Comparison of ENCODE assay signal across 22 mouse cellular contexts in the genomic region with DNA sequence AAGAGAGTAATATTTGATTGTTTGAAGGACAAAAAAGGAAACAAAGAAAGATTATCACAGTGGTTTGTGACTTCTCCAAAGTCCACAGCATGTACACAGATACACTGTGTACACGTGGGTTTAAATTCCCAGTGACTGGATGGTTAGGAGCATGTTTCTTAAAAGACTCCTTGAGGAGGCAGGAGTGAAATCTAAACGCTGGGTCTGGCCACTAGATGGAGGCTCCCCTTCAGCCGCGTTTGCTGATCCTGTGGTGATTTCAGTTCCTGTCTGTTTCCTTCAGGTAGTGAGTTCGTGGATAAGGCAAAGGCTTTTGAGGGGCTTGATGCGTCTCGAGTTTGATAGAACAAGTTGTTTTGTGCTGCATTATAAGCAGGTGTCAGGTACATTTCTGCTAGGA. TPM values are rescaled to one million over a fixed set of nuclear protein-coding genes. Genes with fewer than 3 reads are reported as not detected.
DNase-seq lines count a peak whose midpoint lies in the region; ATAC-seq and TF ChIP-seq lines count a peak whose summit lies in the region.
"Had no signal": no experiment of that assay in that cellular context is flagged by ENCODE, and none has a peak within 500 bp of the region (broad histone marks: within the 10 kb centered on the region; RNA-seq: fewer than 3 reads in every experiment).

No protein-coding gene starts in this region.

- H3K9ac ChIP-seq in kidney, postnatal 0 days (ENCODE audit: low read depth, low read length), result no peak overlapping the region
- no peak overlapping the region for H3K9ac ChIP-seq in midbrain, embryonic 15.5 days
- H3K9ac ChIP-seq: embryonic facial prominence, embryonic 12.5 days; forebrain, embryonic 15.5 days; hindbrain, embryonic 13.5 days; lung, embryonic 14.5 days; midbrain, embryonic 12.5 days; stomach, embryonic 15.5 days had no signal

- 58% methylated on average over 7 of the region's 7 CpGs for WGBS in kidney, postnatal 0 days
- 51% methylated on average over 7 of the region's 7 CpGs for WGBS in midbrain, embryonic 15.5 days

- DNase-seq in embryo, embryonic 11 days, result peak; percentile 7
- DNase-seq in embryo, embryonic 10 days (ENCODE audit: low spot score), result no peak
- DNase-seq in kidney, postnatal 0 days (ENCODE audit: low spot score), result peak; percentile 14
- no peak for DNase-seq in kidney, postnatal 36 days
- DNase-seq in 3T3-L1 (ENCODE audit: low read depth, low spot score), result peak; percentile 17
- peak; percentile 34 for DNase-seq in ZHBTc4 (ENCODE audit: low read depth, low spot score)
- DNase-seq in layer of hippocampus, adult 18-20 months (ENCODE audit: low spot score in 2 of 2), result no peak
- DNase-seq: B cell, adult 2 months; cerebellum, postnatal 14 days; gastrocnemius, postnatal 14 days; heart, postnatal 14 days; kidney, adult 18-20 months; kidney, postnatal 14 days; left cerebral cortex, postnatal 4 days; lung, embryonic 14.5 days had no signal

- no peak for ATAC-seq in kidney, postnatal 0 days (replicated peaks; ENCODE audit: low FRiP score, low read depth)
- ATAC-seq in midbrain, embryonic 15.5 days (replicated peaks), result no peak
- ATAC-seq: forebrain, embryonic 15.5 days had no signal

- H3K9me3 ChIP-seq in kidney, postnatal 0 days (replicated peaks; ENCODE audit: low read length), result no peaks in the 10 kb centered on the region
- no peaks in the 10 kb centered on the region for H3K9me3 ChIP-seq in midbrain, embryonic 15.5 days
- H3K9me3 ChIP-seq: embryonic facial prominence, embryonic 12.5 days; forebrain, embryonic 15.5 days; heart, embryonic 10.5 days; hindbrain, embryonic 13.5 days; midbrain, embryonic 12.5 days; stomach, embryonic 15.5 days had no signal

- H3K4me1 ChIP-seq in kidney, postnatal 0 days (replicated peaks; ENCODE audit: insufficient read depth, low read length), result no peaks in the 10 kb centered on the region
- H3K4me1 ChIP-seq in midbrain, embryonic 15.5 days, result no peaks in the 10 kb centered on the region
- H3K4me1 ChIP-seq: embryonic facial prominence, embryonic 12.5 days; heart, embryonic 10.5 days; hindbrain, embryonic 13.5 days; midbrain, embryonic 12.5 days; stomach, embryonic 15.5 days had no signal

- H3K36me3 ChIP-seq in kidney, postnatal 0 days (ENCODE audit: insufficient read depth, low read length), result peaks cover 38% of the 10 kb centered on the region
- H3K36me3 ChIP-seq in midbrain, embryonic 15.5 days (replicated peaks), result no peaks in the 10 kb centered on the region; the same call in 1 of the 2 replicates

- no peak overlapping the region for H3K4me3 ChIP-seq in kidney, postnatal 0 days (replicated peaks; ENCODE audit: low read depth, low read length)
- no peak overlapping the region for H3K4me3 ChIP-seq in midbrain, embryonic 15.5 days
- H3K4me3 ChIP-seq: embryonic facial prominence, embryonic 12.5 days; forebrain, embryonic 15.5 days; heart, embryonic 10.5 days; hindbrain, embryonic 13.5 days; midbrain, embryonic 12.5 days; stomach, embryonic 15.5 days had no signal

- no peak overlapping the region for H3K27ac ChIP-seq in kidney, postnatal 0 days
- no peak overlapping the region for H3K27ac ChIP-seq in midbrain, embryonic 15.5 days
- H3K27ac ChIP-seq: embryonic facial prominence, embryonic 12.5 days; forebrain, embryonic 15.5 days; heart, embryonic 10.5 days; hindbrain, embryonic 13.5 days; midbrain, embryonic 12.5 days; stomach, embryonic 15.5 days had no signal

- no peak overlapping the region for H3K4me2 ChIP-seq in kidney, postnatal 0 days (ENCODE audit: low read length)
- no peak overlapping the region for H3K4me2 ChIP-seq in midbrain, embryonic 15.5 days
- H3K4me2 ChIP-seq: embryonic facial prominence, embryonic 12.5 days; forebrain, embryonic 15.5 days; hindbrain, embryonic 13.5 days; lung, embryonic 14.5 days; midbrain, embryonic 12.5 days; stomach, embryonic 15.5 days had no signal

- no peaks in the 10 kb centered on the region for H3K27me3 ChIP-seq in kidney, postnatal 0 days (ENCODE audit: insufficient read depth, low read length)
- no peaks in the 10 kb centered on the region for H3K27me3 ChIP-seq in midbrain, embryonic 15.5 days (replicated peaks)
- H3K27me3 ChIP-seq: embryonic facial prominence, embryonic 12.5 days; forebrain, embryonic 15.5 days; hindbrain, embryonic 13.5 days; midbrain, embryonic 12.5 days; stomach, embryonic 15.5 days had no signal

- peak; percentile 42; the same call in 1 of the 2 replicates for TF ChIP-seq CTCF in kidney, postnatal 0 days (IDR thresholded peaks at IDR 0.05; ENCODE audit: low read depth)

RNA-seq across cellular contexts. Expression of a gene that starts 34.0 kb away (rescaled TPM):
- 12.5 and 14.6 TPM in 2 replicates for polyA plus RNA-seq in kidney, postnatal 0 days (2015; fragmentation: Nextera tagmentation; extraction: Ambion mirVana)
- polyA plus RNA-seq in midbrain, embryonic 15.5 days (2015; fragmentation: Nextera tagmentation; extraction: Ambion mirVana), result 6.1 and 6.2 TPM in 2 replicates
- total RNA-seq in layer of hippocampus, adult 18-20 months (2021), result 10 to 100 TPM; 64.4 to 64.7 TPM

Comparison
In these comparisons a context has a peak if more than half of its experiments do, and no peak if none do; other contexts are left out.
1. DNase-seq: peak in embryo, embryonic 11 days (single experiment), kidney, postnatal 0 days (single experiment), 3T3-L1 (single experiment) and ZHBTc4 (single experiment); none in embryo, embryonic 10 days (single experiment), kidney, postnatal 36 days (0 of 2) and layer of hippocampus, adult 18-20 months (0 of 2).